Comparison of ENCODE assay signal across 8 mouse cellular contexts in the genomic region with DNA sequence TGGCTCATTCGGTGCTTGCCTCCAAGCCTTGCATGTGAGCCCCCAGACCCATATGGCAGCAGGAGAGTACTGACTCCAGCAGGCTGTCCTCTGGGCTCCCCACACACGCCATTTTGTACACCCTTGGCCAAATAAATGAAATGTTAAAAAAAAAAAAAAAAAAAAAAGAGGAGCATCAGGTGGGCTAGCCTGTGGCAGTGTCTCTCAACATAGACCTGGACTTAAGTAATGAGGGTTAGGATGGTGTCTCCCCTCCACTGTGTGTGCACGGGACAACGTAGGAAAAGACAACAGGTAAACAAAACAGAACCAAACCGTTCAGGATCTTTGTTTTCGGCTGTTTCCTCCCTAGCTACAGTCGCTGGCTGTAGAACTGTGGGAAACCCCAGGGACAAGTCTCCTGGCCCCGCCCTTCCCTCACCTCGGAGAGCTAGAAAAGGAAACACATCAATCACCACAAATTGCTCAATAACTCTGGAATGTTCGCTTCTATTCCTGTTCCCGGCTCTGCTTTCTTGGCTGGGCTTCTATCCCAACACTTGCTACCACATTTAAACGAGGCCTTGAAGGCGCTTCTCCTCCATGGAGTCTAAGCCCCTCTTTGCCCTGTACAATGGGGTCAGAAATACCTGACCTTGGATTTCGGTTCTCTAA. TPM values are rescaled to one million over a fixed set of nuclear protein-coding genes. Genes with fewer than 3 reads are reported as not detected.
DNase-seq lines count a peak whose midpoint lies in the region; ATAC-seq and TF ChIP-seq lines count a peak whose summit lies in the region.

No protein-coding gene starts in this region.

- H3K4me1 ChIP-seq in cortical plate, adult 2 months (ENCODE audit: control insufficient read depth, insufficient read depth, low read length), result peaks cover 6% of the 10 kb centered on the region
- peaks cover 56% of the 10 kb centered on the region for H3K4me1 ChIP-seq in kidney, adult 2 months (ENCODE audit: control insufficient read depth, insufficient read depth, low read length)
- peaks cover 26% of the 10 kb centered on the region for H3K4me1 ChIP-seq in lung, embryonic 16.5 days (replicated peaks; ENCODE audit: control insufficient read depth, insufficient read depth, low read length)
- H3K4me1 ChIP-seq in testis, adult 2 months (ENCODE audit: control insufficient read depth, insufficient read depth, low read length), result peaks cover 30% of the 10 kb centered on the region

- H3K27me3 ChIP-seq in kidney, adult 2 months (replicated peaks; ENCODE audit: control insufficient read depth, insufficient read depth, low read length), result no peaks in the 10 kb centered on the region
- no peaks in the 10 kb centered on the region for H3K27me3 ChIP-seq in lung, embryonic 16.5 days (ENCODE audit: control insufficient read depth, insufficient read depth, low read depth, low read length)
- H3K27me3 ChIP-seq in testis, adult 2 months (ENCODE audit: control insufficient read depth, insufficient read depth, low read length), result no peaks in the 10 kb centered on the region

- H3K4me3 ChIP-seq in cortical plate, adult 2 months (ENCODE audit: insufficient read depth, low read length), result no peak overlapping the region
- peak overlapping the region; percentile 29; the same call in 1 of the 2 replicates for H3K4me3 ChIP-seq in kidney, adult 2 months (ENCODE audit: insufficient read depth, low read depth, low read length)
- H3K4me3 ChIP-seq in lung, embryonic 16.5 days (ENCODE audit: low read length), result peak overlapping the region; percentile 18; the same call in 1 of the 2 replicates
- no peak overlapping the region for H3K4me3 ChIP-seq in testis, adult 2 months (ENCODE audit: control insufficient read depth, low read depth, low read length)

- peak; percentile 69 for ATAC-seq in lung, embryonic 16.5 days (ENCODE audit: low read depth)

- no peaks in the 10 kb centered on the region for H3K9me3 ChIP-seq in lung, embryonic 16.5 days (ENCODE audit: control insufficient read depth, low read length)

- WGBS in kidney, adult 2 months, result 15% methylated on average over 14 of the region's 14 CpGs
- WGBS in lung, embryonic 16.5 days, result 31% methylated on average over 14 of the region's 14 CpGs

- TF ChIP-seq CTCF in cortical plate, adult 2 months (IDR thresholded peaks at IDR 0.05; ENCODE audit: extremely low read depth, insufficient read depth, low read length), result no peak
- TF ChIP-seq CTCF in kidney, adult 2 months (conservative IDR thresholded peaks at IDR 0.05; ENCODE audit: insufficient read depth, insufficient read length, low read depth, low read length), result no peak
- TF ChIP-seq CTCF in testis, adult 2 months (IDR thresholded peaks at IDR 0.05; ENCODE audit: control insufficient read depth, insufficient read depth, insufficient replicate concordance, low read depth, low read length), result no peak

- peak; percentile 47 for DNase-seq in embryo, embryonic 10 days (ENCODE audit: low spot score)
- DNase-seq in embryo, embryonic 9.5 days (ENCODE audit: extremely low spot score), result no peak
- peak; percentile 92 to 95 for DNase-seq in heart, adult 18-20 months
- peak; percentile 96 for DNase-seq in kidney, adult 2 months
- DNase-seq in thymus, postnatal 14 days, result no peak

- no peak for TF ChIP-seq POLR2A in cortical plate, adult 2 months (IDR thresholded peaks at IDR 0.05; ENCODE audit: extremely low read depth, insufficient read depth, low read length)
- TF ChIP-seq POLR2A in kidney, adult 2 months (IDR thresholded peaks at IDR 0.05; ENCODE audit: low read depth, low read length), result no peak
- TF ChIP-seq POLR2A in testis, adult 2 months (IDR thresholded peaks at IDR 0.05; ENCODE audit: control insufficient read depth, low read depth, low read length), result no peak

- H3K4me2 ChIP-seq in lung, embryonic 16.5 days (ENCODE audit: low read depth, low read length), result peak overlapping the region; percentile 53

- H3K9ac ChIP-seq in lung, embryonic 16.5 days (ENCODE audit: low read length), result peak overlapping the region; percentile 47

- no peaks in the 10 kb centered on the region for H3K36me3 ChIP-seq in kidney, adult 2 months (ENCODE audit: control insufficient read depth, insufficient read depth, low read length)
- H3K36me3 ChIP-seq in lung, embryonic 16.5 days (ENCODE audit: control insufficient read depth, insufficient read depth, low read length), result no peaks in the 10 kb centered on the region
- no peaks in the 10 kb centered on the region for H3K36me3 ChIP-seq in testis, adult 2 months (ENCODE audit: control insufficient read depth, insufficient read depth, low read length)

- peak overlapping the region; percentile 44 for H3K27ac ChIP-seq in cortical plate, adult 2 months (ENCODE audit: insufficient read depth, low read length)
- peak overlapping the region; percentile 100 for H3K27ac ChIP-seq in kidney, adult 2 months (ENCODE audit: insufficient read depth, low read depth, low read length)
- H3K27ac ChIP-seq in lung, embryonic 16.5 days (ENCODE audit: low read length), result peak overlapping the region; percentile 97
- peak overlapping the region; percentile 87 for H3K27ac ChIP-seq in testis, adult 2 months (ENCODE audit: control insufficient read depth, insufficient read depth, low read depth, low read length)

RNA-seq across cellular contexts. Expression of a gene that starts 0.7 kb away (rescaled TPM):
- not detected in 2 replicates for polyA plus RNA-seq in cortical plate, adult 2 months (2012; rRNA removed)
- 1 to 10 TPM; 1.6 to 1.9 TPM for total RNA-seq in heart, adult 18-20 months (2021)
- polyA plus RNA-seq in kidney, adult 2 months (2012; rRNA removed), result 0.20 TPM in 1 of 2 replicates, not detected in the other
- 1.4 TPM in 2 replicates for polyA plus RNA-seq in lung, embryonic 16.5 days (2015; fragmentation: Nextera tagmentation; extraction: Ambion mirVana)
- not detected in 2 replicates for polyA plus RNA-seq in testis, adult 2 months (2012; rRNA removed)

RNA-seq across cellular contexts. Expression of a gene that starts 17.8 kb away (rescaled TPM):
- 44.5 and 55.9 TPM in 2 replicates for polyA plus RNA-seq in cortical plate, adult 2 months (2012; rRNA removed)
- total RNA-seq in heart, adult 18-20 months (2021), result 10 to 100 TPM; 26.7 to 30.5 TPM
- polyA plus RNA-seq in kidney, adult 2 months (2012; rRNA removed), result 14.5 and 15.3 TPM in 2 replicates
- 35.9 TPM in 2 replicates for polyA plus RNA-seq in lung, embryonic 16.5 days (2015; fragmentation: Nextera tagmentation; extraction: Ambion mirVana)
- 13.9 and 17.8 TPM in 2 replicates for polyA plus RNA-seq in testis, adult 2 months (2012; rRNA removed)

RNA-seq across cellular contexts. Expression of a gene that starts 18.4 kb away (rescaled TPM):
- polyA plus RNA-seq in cortical plate, adult 2 months (2012; rRNA removed), result 31.4 and 38.5 TPM in 2 replicates
- 100 to 1,000 TPM; 435 to 530 TPM for total RNA-seq in heart, adult 18-20 months (2021)
- 514 and 518 TPM in 2 replicates for polyA plus RNA-seq in kidney, adult 2 months (2012; rRNA removed)
- polyA plus RNA-seq in lung, embryonic 16.5 days (2015; fragmentation: Nextera tagmentation; extraction: Ambion mirVana), result 184 and 197 TPM in 2 replicates
- polyA plus RNA-seq in testis, adult 2 months (2012; rRNA removed), result 73.8 and 75.5 TPM in 2 replicates

RNA-seq across cellular contexts. Expression of a gene that starts 20.3 kb away (rescaled TPM):
- polyA plus RNA-seq in cortical plate, adult 2 months (2012; rRNA removed), result 61.6 and 61.9 TPM in 2 replicates
- 1 to 10 TPM in 1 of 2 experiments, under 1 TPM in 1; 0.59 to 1.4 TPM for total RNA-seq in heart, adult 18-20 months (2021)
- 0.23 and 0.38 TPM in 2 replicates for polyA plus RNA-seq in kidney, adult 2 months (2012; rRNA removed)
- polyA plus RNA-seq in lung, embryonic 16.5 days (2015; fragmentation: Nextera tagmentation; extraction: Ambion mirVana), result 1.6 and 1.9 TPM in 2 replicates
- 0.12 TPM in 1 of 2 replicates, not detected in the other for polyA plus RNA-seq in testis, adult 2 months (2012; rRNA removed)

RNA-seq across cellular contexts. Expression of a gene that starts 24.8 kb away (rescaled TPM):
- 20.9 and 22.7 TPM in 2 replicates for polyA plus RNA-seq in cortical plate, adult 2 months (2012; rRNA removed)
- total RNA-seq in heart, adult 18-20 months (2021), result 10 to 100 TPM; 24.4 to 27.4 TPM
- 7.7 and 9.6 TPM in 2 replicates for polyA plus RNA-seq in kidney, adult 2 months (2012; rRNA removed)
- polyA plus RNA-seq in lung, embryonic 16.5 days (2015; fragmentation: Nextera tagmentation; extraction: Ambion mirVana), result 6.7 and 8.2 TPM in 2 replicates
- polyA plus RNA-seq in testis, adult 2 months (2012; rRNA removed), result 6.2 and 8.1 TPM in 2 replicates

Comparison
In these comparisons a context has a peak if more than half of its experiments do, and no peak if none do; other contexts are left out.
1. DNase-seq: peak in embryo, embryonic 10 days (single experiment), heart, adult 18-20 months (2 of 2) and kidney, adult 2 months (single experiment); none in embryo, embryonic 9.5 days (single experiment) and thymus, postnatal 14 days (single experiment).
2. H3K27ac ChIP-seq: peak in every context shown above with its lines; median percentile 100 in kidney, adult 2 months; 97 in lung, embryonic 16.5 days; 87 in testis, adult 2 months; 44 in cortical plate, adult 2 months.
3. H3K4me3 ChIP-seq: peak in kidney, adult 2 months (single experiment) and lung, embryonic 16.5 days (single experiment); none in cortical plate, adult 2 months (single experiment) and testis, adult 2 months (single experiment).